ENCODE assay signal across 14 mouse cellular contexts in genomic region chr7:118846329-118846728, GRCm38 (mm10).
"Had no signal": no experiment of that assay in that cellular context is flagged by ENCODE, and none has a peak within 500 bp of the region (broad histone marks: within the 10 kb centered on the region; RNA-seq: fewer than 3 reads in every experiment).

No protein-coding gene starts in this region.

- DNase-seq: kidney, adult 8-10 months; kidney, postnatal 25 days; liver, embryonic 13.5 days; liver, postnatal 0 days; right cerebral cortex, adult 18-20 months; right cerebral cortex, postnatal 25 days; thymus, postnatal 4 days had no signal

- H3K4me1 ChIP-seq: limb, embryonic 10.5 days; midbrain, embryonic 13.5 days had no signal

- H3K9me3 ChIP-seq: limb, embryonic 10.5 days; liver, embryonic 13.5 days; midbrain, embryonic 13.5 days; neural tube, embryonic 15.5 days had no signal

- ATAC-seq: intestine, postnatal 0 days; liver, postnatal 0 days; midbrain, embryonic 13.5 days had no signal

- H3K4me2 ChIP-seq: liver, embryonic 13.5 days; midbrain, embryonic 13.5 days; neural tube, embryonic 15.5 days had no signal

- H3K4me3 ChIP-seq: left cerebral cortex, adult 2 months; limb, embryonic 10.5 days; liver, embryonic 13.5 days; midbrain, embryonic 13.5 days; myocyte; neural tube, embryonic 15.5 days had no signal

- H3K9ac ChIP-seq: liver, embryonic 13.5 days; liver, postnatal 0 days; midbrain, embryonic 13.5 days; neural tube, embryonic 15.5 days had no signal

- H3K27me3 ChIP-seq: liver, embryonic 13.5 days; midbrain, embryonic 13.5 days; neural tube, embryonic 15.5 days had no signal

- H3K27ac ChIP-seq: left cerebral cortex, adult 2 months; limb, embryonic 10.5 days; liver, embryonic 13.5 days; midbrain, embryonic 13.5 days; neural tube, embryonic 15.5 days; stomach, postnatal 0 days had no signal
